Mouse (Mus musculus) thymus, adult 2 months (tissue): ENCODE data around the gene Kifc3.

Experiments
- CTCF ChIP-seq: fragments of 200-500 bp; IDR thresholded peaks from 2 replicates; pipeline ENCODE4 v1.5.1; 2012; ENCODE audit warnings: mild to moderate bottlenecking, control low read depth, low read length, moderate library complexity, borderline replicate concordance; ENCODE audit not compliant: control insufficient read depth, poor library complexity, insufficient read depth; ENCODE audit errors: extremely low read depth
- POLR2A ChIP-seq: fragments of 200-500 bp; IDR thresholded peaks from 2 replicates; pipeline ENCODE4 v1.6.1; 2012; ENCODE audit warnings: mild to moderate bottlenecking, low read length, control low read depth, moderate library complexity; ENCODE audit not compliant: control insufficient read depth, poor library complexity, insufficient read depth; ENCODE audit errors: extremely low read depth

DNA sequence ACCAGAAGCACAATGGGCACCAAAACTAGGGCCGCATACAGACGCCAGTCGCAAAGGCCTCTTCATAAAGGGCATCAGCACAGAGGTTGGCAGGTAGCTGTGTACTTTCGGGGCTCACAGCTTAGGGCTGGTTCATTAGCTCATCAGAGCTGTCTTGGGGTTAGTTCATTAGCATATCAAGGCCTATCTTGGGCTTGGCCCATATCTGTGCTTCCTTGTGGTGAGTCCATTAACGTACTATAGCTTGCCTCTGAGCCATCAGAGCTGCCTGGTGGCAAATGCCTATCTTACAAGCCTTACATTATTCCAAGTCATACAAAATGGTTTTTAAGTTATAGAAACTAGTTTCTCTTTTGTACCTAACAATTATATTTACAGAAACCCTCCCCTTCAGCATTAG, 21.4 kb upstream of the Kifc3 start:
- TF ChIP-seq CTCF, result no peak
- TF ChIP-seq POLR2A, result no peak
